Mouse (Mus musculus) telencephalon, adult 2 months (tissue): ENCODE measurements at regions not wholly inside any gene's neighbourhood (a gene's known extent, or its start where the extent isn't known, plus 50 kb on each side); places are given as distances from the start of the nearest gene placed in this dataset.
A peak's percentile ranks its signal among the peaks of the same experiment; 100 is the strongest.
"Not testable (repeated sequence)": the region's sequence is repeated elsewhere in the genome, so short reads cannot be mapped to it uniquely, and the experiment has no call there.

Experiments used
- DNase-seq: peaks from one replicate; pipeline ENCODE4 v3.0.0-alpha.2; 2011; ENCODE audit warnings: low read depth, low spot score

DNA sequence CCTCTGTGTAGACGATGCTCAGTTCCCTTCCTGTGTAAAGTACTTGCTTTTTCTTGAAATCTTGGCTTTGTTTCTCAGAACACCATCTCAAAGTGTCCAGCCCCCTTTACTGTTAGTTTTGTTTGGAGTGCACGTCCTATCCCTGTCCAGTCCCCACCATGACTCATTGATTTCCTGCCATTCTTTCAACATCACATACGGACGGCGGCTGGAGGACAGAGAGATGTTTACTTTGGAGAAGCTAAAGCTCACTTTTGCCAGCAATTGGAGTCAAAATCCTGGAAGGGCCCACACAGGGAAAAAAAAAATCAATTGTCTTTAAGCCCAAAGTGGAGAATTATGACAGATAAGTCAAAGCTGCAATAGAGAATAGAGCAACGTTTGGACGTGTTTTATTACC, 51.8 kb downstream of the Gm5426 start:
- DNase-seq = no peak

GRCm38 (mm10) chr10:96190168-96190987, 54.0 kb downstream of the Gm5426 start:
- DNase-seq = peak; percentile 42

GRCm38 (mm10) chr10:96200932-96201641, 64.7 kb downstream of the Gm5426 start:
- no peak for DNase-seq

DNA sequence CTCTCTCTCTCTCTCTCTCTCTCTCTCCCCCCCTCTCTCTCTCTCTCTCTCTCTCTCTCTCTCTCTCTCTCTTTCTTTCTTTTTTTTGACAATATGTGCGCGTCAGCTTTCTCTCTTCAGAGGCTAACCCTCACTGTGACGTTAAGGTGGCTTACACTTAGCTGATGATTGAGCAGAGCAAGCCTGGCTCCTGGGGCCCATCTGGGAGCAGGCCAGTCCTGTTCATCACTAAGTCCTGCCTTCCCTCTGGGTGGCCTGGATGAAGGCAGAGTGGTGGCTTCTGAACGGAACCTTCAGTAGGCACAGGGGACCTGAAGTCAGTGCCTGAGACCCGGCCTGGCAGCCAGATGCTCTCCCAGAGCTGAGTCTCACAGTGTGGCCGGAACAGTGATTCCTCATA, 65.5 kb downstream of the Gm5426 start:
- no peak for DNase-seq

DNA sequence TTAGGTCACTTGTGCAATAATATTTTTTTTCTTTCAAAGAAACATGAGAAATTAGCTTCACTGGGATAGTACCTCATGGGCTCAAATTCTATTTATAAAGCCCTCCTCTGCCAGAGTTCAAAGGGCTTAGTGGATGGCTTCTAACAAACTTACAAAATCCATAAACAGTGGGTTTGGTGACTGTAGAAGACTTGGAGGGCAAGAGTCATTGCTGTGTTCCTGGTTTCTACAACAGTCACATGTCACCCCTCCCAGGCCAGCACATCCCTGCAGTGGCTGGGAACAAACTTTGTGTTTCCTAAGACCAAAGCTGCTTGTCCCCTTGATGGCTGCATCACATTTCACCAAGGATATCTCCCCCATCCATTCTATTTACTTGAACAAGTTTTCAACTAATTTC, 66.5 kb downstream of the Gm5426 start:
- DNase-seq = no peak

DNA sequence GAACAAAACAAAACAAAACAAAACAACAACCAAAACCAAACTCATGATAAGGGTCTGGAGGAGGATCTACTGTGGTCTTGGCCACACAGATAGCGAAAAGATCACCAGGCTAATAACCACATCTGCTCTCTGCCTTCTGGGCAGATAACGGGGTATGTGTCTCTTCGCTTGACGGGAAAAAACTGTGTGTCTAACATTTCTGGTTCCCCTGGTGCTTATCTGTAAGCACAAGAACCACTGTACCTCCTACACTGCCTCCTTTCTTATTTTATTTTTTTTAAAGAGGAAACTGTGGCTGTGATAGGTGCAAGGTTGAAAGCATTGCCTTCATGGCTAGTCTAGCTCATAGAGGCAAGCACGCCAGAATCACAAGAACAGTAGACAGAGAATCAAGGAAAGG, 67.8 kb downstream of the Gm5426 start:
- no peak for DNase-seq

- DNase-seq = no peak
Measured at GRCm38 (mm10) chr10:96209171-96209570, 72.8 kb downstream of the Gm5426 start.

DNA sequence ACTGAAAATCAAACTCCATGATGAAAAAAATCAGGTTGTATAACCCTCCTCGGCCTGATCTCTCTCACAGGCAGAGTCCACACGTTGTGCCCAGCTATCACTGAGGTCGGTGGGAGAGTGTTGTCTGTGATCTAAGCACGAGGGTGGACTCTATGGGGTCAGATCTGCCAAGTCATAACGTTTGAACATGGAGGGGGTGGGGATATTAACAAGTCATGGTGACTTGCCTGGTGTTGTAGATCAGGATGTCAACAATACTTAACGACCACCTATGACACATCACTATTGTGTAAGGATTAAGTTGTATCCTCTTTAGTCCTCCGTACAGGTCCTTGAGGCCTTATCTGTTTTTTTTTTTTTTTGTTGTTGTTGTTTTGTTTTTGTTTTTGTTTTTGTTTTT, 74.8 kb downstream of the Gm5426 start:
- DNase-seq = no peak

DNA sequence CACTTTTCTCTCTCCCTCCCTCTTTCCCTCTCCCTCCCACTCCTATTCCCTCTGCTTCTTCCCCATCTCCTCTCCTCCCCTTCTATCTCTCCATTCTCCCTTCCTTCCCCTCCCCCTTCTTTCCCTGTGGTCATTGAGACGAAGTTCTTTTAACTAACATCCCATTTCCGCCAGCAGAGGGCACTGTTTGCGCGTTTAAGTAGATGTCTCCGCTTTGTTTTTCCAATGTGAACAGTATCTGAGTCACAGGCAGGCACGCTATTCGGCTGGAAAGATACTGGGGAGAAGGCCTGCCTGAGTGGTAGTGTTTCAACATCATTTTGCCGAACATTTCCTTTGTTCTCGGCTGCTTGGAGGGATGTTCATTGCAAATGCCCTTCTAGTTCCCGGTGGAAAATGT, 77.5 kb downstream of the Gm5426 start:
- DNase-seq = peak; percentile 85

DNA sequence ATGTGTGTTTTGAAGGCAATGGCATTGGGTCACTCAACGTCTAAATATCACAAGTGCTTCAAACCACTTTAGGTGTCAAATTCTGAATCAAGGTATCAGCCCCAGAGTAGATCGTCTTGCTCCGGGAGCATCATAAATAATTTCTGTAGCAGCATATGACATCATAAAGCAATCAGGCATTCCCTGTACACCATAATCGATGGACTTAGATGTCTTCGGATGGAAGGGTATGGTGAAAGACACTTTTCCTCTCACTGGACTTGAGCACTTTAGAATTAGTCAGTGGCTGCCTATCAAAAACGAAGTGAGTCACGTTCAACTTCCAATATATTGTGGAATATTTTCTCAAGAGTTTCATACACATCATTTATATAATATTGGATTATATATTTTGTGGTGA, 77.9 kb downstream of the Gm5426 start:
- DNase-seq = no peak

DNA sequence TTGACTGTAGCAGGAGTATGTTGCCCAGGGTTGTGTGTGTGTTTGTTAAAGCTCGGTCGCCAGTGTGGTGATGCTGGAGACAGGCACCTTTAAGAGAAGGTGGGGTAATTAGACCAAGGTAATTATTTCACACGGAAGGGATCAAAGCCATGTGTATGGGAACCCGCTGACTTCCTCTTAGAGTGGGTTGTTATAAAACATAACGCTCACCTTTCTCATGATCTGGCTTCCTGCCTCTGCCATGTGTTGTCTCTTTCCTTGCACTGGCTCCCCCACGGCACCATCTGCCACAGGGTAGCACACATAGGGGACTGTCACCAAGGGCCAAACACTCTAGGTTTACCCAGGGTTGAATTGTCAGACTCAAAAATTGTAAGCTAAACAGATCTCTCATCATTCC, 78.5 kb downstream of the Gm5426 start:
- no peak for DNase-seq

GRCm38 (mm10) chr10:96220731-96221130, 84.3 kb downstream of the Gm5426 start:
- DNase-seq = no peak

DNA sequence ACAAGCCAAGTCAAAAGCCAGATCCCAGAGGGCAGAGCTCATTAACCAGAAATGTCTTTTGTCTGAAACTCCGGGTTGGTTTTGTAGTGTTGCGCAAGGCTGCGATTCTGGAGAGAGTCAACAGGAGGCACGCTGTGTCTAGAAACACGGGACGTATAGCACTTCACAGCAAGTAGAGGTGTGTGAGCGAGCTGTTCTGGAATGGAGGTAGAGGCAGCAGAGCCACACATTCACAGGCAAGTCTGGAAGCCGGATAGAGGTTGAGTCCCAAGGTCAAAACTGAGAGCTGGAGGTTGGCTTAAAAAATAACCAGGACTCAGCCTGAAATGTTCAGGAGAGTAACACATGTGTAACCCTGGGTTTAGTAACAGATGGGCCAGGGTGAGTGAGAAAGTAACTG, 94.0 kb downstream of the Gm5426 start:
- DNase-seq = no peak

GRCm38 (mm10) chr10:96231309-96231708, 94.9 kb downstream of the Gm5426 start:
- DNase-seq = no peak

DNA sequence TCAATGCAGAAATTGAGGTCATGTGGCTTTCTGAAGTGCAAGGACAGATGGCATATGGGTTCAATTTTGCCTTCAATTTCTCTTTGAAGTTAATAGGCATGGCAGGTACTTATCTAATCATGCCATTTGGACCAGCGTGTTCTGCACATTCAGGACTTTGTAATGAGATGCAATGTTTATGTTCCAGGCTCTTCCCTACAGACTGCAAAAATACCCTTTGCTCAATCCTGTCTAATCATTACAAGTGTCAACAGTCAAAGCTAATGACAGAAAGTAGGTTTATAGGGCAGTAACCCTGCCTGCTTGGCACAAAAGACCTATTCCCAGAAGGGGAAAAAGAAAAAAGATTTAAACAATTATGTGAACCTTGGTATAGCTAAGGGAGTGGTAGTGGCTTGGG, 96.5 kb downstream of the Gm5426 start:
- no peak for DNase-seq

- no peak for DNase-seq
Measured at GRCm38 (mm10) chr10:96234564-96235412, 98.4 kb downstream of the Gm5426 start.

GRCm38 (mm10) chr10:96236031-96236430, 99.6 kb downstream of the Gm5426 start:
- DNase-seq = not testable (repeated sequence)

GRCm38 (mm10) chr10:96236777-96237373, 100.5 kb downstream of the Gm5426 start:
- no peak for DNase-seq

DNA sequence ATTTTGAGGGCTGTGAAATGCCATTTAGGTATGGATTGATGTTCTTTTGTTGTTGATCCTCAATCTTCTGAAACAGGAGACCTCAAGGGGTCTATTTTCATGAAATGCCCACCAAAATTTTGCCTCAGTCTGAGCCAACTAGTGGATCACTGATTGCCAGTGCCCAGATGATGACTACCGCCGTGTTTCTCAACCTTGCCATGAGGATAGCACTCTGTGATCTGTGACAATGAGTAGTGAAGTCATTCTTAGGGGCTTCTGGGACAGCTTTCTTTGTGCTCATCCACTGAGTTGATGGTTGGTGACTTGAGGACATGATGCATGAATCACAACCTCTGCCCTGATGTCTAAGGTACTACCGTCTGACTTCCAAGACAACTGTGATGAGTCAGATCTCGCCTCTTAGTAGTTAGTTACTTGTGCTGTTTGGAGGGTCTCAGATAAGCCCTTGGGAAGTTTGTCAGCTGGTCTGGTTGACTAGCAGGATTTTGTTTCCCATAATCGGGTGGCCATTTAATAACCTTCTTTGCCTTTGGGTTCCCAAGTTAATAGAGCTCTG, 101.2 kb downstream of the Gm5426 start:
- DNase-seq = no peak

DNA sequence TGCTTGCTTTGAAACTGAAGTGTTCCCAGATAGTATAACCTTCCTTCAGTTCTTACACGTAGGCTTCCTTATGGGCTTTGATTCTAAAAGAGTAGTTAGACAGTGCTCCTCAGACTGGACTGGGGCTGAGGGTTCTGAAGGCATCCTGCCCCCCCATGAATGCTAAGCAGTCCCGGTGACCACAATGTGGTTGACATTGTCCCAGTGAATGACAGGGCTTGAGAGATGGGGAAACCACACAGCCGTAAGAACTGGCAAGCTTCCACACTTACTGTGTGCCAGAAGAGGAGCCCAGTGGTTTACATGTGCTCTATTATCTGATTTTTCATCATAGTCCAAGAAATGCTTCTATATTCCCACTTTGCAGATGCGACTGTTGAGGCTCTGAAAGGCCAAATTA, 101.8 kb downstream of the Gm5426 start:
- DNase-seq = no peak

DNA sequence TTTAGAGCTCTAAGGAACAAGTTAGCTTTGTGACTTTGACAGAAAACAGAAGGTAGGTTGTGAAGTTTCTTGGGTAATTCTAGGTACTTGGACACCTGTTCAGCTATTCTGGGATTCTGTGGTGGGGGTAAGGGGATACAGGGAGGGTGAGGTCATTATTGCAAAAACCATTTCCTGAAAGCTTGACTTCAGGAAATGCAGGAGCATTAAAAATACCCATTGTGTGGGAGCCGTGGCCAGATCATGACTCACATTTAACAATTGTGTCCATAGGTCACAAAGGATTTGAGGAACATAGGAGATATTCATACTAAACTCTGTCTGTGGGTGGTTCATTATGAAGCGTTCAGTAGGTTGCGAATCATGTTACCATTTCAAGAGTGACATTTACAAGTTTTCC, 102.4 kb downstream of the Gm5426 start:
- no peak for DNase-seq

DNA sequence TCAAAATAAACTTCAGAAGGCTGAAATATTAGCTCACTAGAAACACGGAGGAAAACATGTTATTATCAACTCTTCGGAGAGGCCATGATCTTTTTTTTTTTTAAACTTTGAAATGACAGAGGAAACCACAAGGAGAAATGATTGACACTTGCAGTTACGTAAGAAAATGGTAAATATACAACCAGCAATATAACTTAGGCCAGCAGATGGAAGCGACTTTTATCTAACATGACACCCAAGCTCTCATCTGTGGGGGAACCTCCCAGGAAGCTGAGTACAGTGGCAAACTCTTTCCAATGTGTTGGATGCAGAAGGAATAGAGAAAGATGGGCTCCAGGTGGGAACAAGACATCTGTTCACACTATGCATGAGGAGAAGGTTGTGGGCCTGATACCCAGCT, 104.2 kb downstream of the Gm5426 start:
- no peak for DNase-seq
